Mouse (Mus musculus): Measurements from ENCODE around the gene Dstyk. TPM values are rescaled to one million over a fixed set of nuclear protein-coding genes. Genes with fewer than 3 reads are reported as not detected.

The Dstyk gene
- polyA plus RNA-seq, 1 experiment = 23.3 TPM

DNA sequence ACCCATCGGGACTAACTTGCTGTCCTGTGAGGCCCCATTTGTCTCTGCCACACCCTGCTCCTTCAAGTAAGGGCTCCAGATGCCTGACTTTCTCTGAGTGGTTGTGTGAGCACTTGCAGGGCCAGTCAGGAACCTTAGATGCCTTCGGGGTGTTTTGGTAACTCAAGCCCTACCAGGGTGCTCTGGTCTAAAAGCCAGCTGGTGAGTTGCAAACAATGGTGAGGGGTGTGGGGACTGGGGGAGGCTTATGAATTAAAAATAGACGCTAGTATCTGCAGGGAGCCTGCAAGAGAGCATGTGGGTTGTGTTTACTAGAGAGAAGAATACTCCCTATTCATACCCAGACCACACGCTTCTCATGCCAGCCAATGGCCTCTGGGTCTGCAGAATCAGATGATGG, 42.1 kb upstream of the Dstyk start:
- no peak for TF ChIP-seq POLR2A (IDR thresholded peaks at IDR 0.05; ENCODE audit: low read depth, low read length)
- no peak for TF ChIP-seq CTCF (IDR thresholded peaks at IDR 0.05; ENCODE audit: borderline replicate concordance, insufficient read depth, low read length)
- Histone ChIP-seq H3K4me1 (ENCODE audit: control insufficient read depth, insufficient read depth, low read length) (peaks cover 18% of the 10 kb centered on the region), H3K4me3 (ENCODE audit: insufficient read depth, low read length) (no peak overlapping the region), H3K27ac (ENCODE audit: insufficient read depth, low read length) (no peak overlapping the region)

DNA sequence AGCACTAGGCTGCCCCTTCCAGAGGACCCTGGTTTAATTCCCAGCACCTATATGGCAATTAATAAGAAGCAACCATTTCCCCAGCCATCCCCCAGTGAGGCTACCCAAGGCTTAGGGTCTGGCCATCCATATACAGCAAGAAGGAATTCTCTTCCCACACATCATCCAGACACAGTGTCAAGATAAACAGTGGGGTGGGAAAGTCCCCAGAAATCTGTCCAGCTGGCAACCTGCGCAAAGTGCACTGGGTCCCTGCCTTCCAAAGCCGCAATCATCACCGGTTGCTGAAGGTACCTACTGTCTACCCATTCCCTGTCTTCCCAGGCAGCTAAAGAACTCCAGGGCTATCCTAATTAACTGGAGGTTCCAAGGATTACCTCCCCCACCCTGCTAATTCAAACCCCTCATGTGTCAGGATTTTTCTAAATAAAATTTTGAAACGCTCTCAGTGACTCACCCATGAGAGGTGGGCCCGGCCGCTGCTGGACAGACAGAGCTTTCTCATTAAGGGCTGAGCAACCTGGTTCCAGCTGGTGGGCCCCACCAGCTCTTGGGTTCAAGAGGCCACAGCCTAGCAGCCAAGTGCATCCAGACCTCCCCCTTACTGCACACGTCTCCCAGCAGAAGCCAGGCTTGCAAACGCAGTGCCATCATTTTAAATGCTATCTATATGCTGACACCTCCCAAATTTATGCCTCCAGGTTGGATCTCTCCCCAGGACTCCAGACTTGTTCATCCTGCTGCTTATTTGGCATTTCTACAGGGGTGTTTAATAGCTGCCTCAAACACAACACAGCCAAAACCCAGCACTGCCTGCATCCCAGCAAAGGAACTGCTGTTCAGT, 40.9 kb upstream of the Dstyk start:
- Histone ChIP-seq H3K4me1 (ENCODE audit: control insufficient read depth, insufficient read depth, low read length) (peaks cover 14% of the 10 kb centered on the region), H3K4me3 (ENCODE audit: insufficient read depth, low read length) (no peak overlapping the region), H3K27ac (ENCODE audit: insufficient read depth, low read length) (peak overlapping the region; percentile 8; the same call in 1 of the 2 replicates)
- TF ChIP-seq POLR2A (IDR thresholded peaks at IDR 0.05; ENCODE audit: low read depth, low read length) (no peak), CTCF (IDR thresholded peaks at IDR 0.05; ENCODE audit: borderline replicate concordance, insufficient read depth, low read length) (no peak)

DNA sequence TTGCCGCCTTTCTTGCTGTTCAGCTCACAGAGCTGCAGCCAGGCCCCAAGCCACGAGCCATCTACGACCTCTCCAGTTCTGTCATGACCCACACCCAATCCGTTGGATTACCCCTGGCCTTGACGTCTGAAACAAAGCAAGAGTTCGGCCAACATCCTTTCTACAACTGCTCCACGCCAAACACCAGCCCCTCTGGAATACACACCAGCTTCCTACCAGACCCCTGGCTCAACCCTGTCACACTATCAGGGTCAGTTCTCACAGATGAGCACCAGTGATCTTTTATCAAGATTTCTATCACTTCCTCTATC, 40.3 kb upstream of the Dstyk start:
- Histone ChIP-seq H3K4me1 (ENCODE audit: control insufficient read depth, insufficient read depth, low read length) (peaks cover 14% of the 10 kb centered on the region), H3K27ac (ENCODE audit: insufficient read depth, low read length) (peak overlapping the region; percentile 8; the same call in 1 of the 2 replicates), H3K4me3 (ENCODE audit: insufficient read depth, low read length) (no peak overlapping the region)
- TF ChIP-seq CTCF (IDR thresholded peaks at IDR 0.05; ENCODE audit: borderline replicate concordance, insufficient read depth, low read length) (no peak), POLR2A (IDR thresholded peaks at IDR 0.05; ENCODE audit: low read depth, low read length) (no peak)

DNA sequence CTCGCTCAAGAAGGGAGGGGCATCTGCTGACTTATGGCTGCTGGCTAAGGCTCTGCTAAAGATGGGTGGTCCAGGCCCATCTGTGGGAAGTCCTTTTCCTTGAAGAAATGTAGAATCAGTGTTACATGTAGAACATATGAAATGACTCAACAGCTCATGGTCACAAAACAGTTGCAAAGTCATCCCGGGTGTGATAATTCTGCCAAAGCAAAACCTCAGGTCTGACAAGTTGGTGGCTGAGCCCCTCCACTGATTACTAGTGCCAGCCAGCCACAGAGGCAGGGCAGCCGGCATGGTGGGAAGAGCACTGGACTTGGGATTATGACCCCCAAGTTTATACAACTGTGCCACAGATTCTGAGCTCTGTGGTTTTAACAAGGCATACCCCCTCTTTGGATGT, 39.5 kb upstream of the Dstyk start:
- H3K4me1 ChIP-seq (ENCODE audit: control insufficient read depth, insufficient read depth, low read length) = peaks cover 14% of the 10 kb centered on the region
- TF ChIP-seq CTCF (IDR thresholded peaks at IDR 0.05; ENCODE audit: borderline replicate concordance, insufficient read depth, low read length) = no peak
- no peak for TF ChIP-seq POLR2A (IDR thresholded peaks at IDR 0.05; ENCODE audit: low read depth, low read length)
- no peak overlapping the region for H3K27ac ChIP-seq (ENCODE audit: insufficient read depth, low read length)
- no peak overlapping the region for H3K4me3 ChIP-seq (ENCODE audit: insufficient read depth, low read length)

DNA sequence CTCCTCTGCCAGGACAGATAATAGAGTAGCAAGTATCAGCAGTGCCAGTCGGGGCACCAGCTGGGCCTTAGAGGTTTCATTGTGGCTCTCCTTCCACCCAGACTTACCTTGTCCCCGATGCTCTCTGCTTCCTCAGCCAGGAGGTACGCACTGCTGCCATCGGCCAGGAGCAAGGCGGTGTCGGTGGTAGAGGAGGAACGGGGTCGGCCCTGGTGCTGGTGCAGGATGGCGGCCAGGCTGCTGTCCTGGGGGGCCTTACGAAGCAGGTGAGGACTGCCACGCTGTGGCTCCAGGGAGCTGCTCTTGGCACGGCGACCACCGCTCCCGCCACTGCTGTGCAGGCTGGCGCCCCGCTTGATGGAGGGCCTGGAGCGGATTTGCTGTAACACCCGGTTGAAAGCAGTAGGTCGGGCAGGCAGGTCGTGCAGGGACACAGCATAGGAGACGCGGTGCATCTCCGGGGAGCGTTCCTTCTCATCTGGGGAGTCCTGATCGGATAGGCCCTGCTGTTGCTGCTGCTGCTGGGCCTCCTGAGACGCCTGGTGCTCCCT, 36.7 kb upstream of the Dstyk start:
- TF ChIP-seq POLR2A (IDR thresholded peaks at IDR 0.05; ENCODE audit: low read depth, low read length) (no peak), CTCF (IDR thresholded peaks at IDR 0.05; ENCODE audit: borderline replicate concordance, insufficient read depth, low read length) (no peak)
- H3K27ac ChIP-seq (ENCODE audit: insufficient read depth, low read length) = no peak overlapping the region
- H3K4me1 ChIP-seq (ENCODE audit: control insufficient read depth, insufficient read depth, low read length) = peaks cover 14% of the 10 kb centered on the region

DNA sequence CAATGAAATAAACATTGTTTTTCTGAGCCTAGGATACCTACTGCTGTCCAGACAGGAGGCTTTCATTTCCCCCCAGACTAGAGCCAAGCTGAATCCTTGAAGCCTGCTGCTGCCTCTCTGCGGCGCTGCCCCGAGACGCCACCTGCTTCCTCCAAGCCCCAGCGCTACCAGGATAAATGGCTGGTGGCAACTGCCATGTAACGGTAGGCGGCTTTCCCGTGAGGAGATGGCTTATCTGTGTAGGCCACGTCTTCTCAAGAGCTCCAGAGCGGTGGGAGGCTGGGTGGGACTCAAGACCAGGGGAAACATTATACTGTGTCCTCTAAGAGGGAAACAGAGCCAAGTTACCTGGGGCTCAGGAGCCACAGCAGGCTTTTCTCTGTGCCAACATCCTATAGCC, 35.4 kb upstream of the Dstyk start:
- Histone ChIP-seq H3K4me1 (ENCODE audit: control insufficient read depth, insufficient read depth, low read length) (peaks cover 7% of the 10 kb centered on the region), H3K27ac (ENCODE audit: insufficient read depth, low read length) (no peak overlapping the region), H3K4me3 (ENCODE audit: insufficient read depth, low read length) (no peak overlapping the region)
- TF ChIP-seq CTCF (IDR thresholded peaks at IDR 0.05; ENCODE audit: borderline replicate concordance, insufficient read depth, low read length) (no peak), POLR2A (IDR thresholded peaks at IDR 0.05; ENCODE audit: low read depth, low read length) (no peak)

More for the DNA sequence above, 36.7 kb upstream of the Dstyk start:
- no peak overlapping the region for H3K4me3 ChIP-seq (ENCODE audit: insufficient read depth, low read length)

DNA sequence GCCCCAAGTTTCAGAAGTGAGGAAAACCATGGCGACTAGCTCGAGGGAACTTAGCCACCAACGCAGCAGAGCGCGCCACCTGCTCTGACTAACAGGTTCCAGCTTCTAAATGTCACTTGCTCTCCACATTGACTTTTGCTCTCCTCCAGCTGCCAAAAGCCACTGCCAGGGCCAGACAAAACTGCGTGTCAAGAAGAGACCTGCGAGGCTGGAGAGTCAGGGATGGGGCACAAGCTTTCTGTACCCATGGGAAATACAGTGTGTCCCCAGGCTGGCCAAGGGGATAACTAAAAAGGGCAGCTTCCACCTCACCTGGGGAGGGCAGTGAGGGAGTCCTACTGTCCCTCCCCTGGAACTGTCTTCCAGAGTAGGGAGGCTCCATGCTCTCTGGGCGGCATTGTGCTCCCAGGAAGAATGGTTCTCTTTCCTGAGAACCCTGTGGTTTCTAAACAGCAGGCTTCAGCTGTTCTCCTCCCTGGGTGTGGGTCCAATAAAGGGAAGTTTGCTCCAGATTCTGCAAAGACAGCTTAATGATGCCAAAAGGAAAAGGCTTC, 33.3 kb upstream of the Dstyk start:
- peaks cover 7% of the 10 kb centered on the region; the same call in 1 of the 2 replicates for H3K4me1 ChIP-seq (ENCODE audit: control insufficient read depth, insufficient read depth, low read length)
- TF ChIP-seq CTCF (IDR thresholded peaks at IDR 0.05; ENCODE audit: borderline replicate concordance, insufficient read depth, low read length) (no peak), POLR2A (IDR thresholded peaks at IDR 0.05; ENCODE audit: low read depth, low read length) (no peak)
- no peak overlapping the region for H3K27ac ChIP-seq (ENCODE audit: insufficient read depth, low read length)
- H3K4me3 ChIP-seq (ENCODE audit: insufficient read depth, low read length) = no peak overlapping the region

DNA sequence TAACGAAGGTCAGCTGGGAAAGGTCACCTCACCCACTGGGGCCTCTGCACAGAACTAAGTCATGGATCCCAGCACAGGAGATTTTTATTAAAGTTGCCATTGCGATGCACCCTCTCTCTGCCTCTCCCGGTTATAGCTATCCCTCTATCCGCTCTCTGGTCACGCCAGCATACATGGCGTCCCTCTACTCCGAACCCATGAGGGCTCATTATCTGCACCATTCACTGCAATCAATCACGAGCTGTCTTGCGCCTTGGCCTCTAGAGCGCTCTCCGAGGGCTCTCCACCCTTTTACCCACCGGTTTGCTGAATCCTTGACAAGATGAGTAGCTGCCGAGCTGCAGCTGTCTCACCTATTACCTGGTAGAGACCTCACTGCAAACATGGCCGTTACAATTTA, 32.1 kb upstream of the Dstyk start:
- H3K27ac ChIP-seq (ENCODE audit: insufficient read depth, low read length) = no peak overlapping the region
- TF ChIP-seq POLR2A (IDR thresholded peaks at IDR 0.05; ENCODE audit: low read depth, low read length) = no peak
- no peak for TF ChIP-seq CTCF (IDR thresholded peaks at IDR 0.05; ENCODE audit: borderline replicate concordance, insufficient read depth, low read length)
- H3K4me1 ChIP-seq (ENCODE audit: control insufficient read depth, insufficient read depth, low read length) = peaks cover 15% of the 10 kb centered on the region
- H3K4me3 ChIP-seq (ENCODE audit: insufficient read depth, low read length) = no peak overlapping the region

DNA sequence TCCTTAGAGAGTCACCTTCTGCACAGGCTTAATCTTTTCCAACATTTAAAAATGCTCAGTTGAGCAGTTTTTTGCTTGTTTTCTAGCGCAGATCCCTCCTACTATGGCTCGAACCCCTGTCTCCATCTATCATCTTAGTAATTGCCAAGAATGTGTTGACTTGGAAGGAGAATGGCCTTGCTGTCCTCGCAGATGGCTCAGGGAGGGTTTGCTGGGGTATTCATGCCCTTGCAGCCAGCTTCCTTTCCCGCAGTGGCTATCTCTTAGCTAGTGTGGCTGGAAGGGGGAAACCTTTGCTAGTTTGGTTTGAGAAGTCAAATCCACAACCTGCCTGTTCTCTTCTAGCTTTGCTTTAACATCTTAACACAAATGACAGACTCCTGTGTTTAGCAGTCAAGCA, 31.6 kb upstream of the Dstyk start:
- H3K4me3 ChIP-seq (ENCODE audit: insufficient read depth, low read length) = no peak overlapping the region
- no peak for TF ChIP-seq POLR2A (IDR thresholded peaks at IDR 0.05; ENCODE audit: low read depth, low read length)
- no peak for TF ChIP-seq CTCF (IDR thresholded peaks at IDR 0.05; ENCODE audit: borderline replicate concordance, insufficient read depth, low read length)
- H3K4me1 ChIP-seq (ENCODE audit: control insufficient read depth, insufficient read depth, low read length) = peaks cover 15% of the 10 kb centered on the region
- no peak overlapping the region for H3K27ac ChIP-seq (ENCODE audit: insufficient read depth, low read length)

DNA sequence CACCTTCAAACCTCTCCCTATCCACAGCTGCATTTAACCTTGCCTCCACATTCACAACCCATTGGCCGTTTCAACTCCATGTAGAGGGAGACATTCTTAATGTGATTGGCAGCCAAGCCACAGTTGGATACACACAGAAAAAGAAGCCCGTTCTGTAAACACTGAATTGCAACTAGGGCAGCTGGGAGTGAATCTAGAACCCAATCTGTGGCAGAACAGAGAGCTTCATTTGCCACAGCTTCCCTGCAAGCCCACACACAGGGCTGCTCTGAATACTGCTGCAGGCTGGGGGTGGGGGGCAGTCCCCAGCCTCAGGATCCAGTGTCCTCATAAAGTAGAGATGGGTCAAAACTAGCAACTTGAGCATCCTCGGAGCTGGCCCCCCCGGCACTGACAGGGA, 31.1 kb upstream of the Dstyk start:
- H3K4me3 ChIP-seq (ENCODE audit: insufficient read depth, low read length) = no peak overlapping the region
- no peak overlapping the region for H3K27ac ChIP-seq (ENCODE audit: insufficient read depth, low read length)
- peaks cover 15% of the 10 kb centered on the region for H3K4me1 ChIP-seq (ENCODE audit: control insufficient read depth, insufficient read depth, low read length)
- TF ChIP-seq CTCF (IDR thresholded peaks at IDR 0.05; ENCODE audit: borderline replicate concordance, insufficient read depth, low read length) (no peak), POLR2A (IDR thresholded peaks at IDR 0.05; ENCODE audit: low read depth, low read length) (no peak)

Measured in embryonic fibroblast, embryonic 13.5 days (primary cell).